Mouse (Mus musculus) B cell, adult (primary cell): ENCODE results near the gene Rcan3. TPM values are rescaled to one million over a fixed set of nuclear protein-coding genes. Genes with fewer than 3 reads are reported as not detected.

Experiments used
- total RNA-seq: library from RNA; stranded (reverse); gene quantifications from 4 replicates; pipeline ENCODE4 v1.2.4, GENCODE M21; 2023; ENCODE audit not compliant: inconsistent age

Rcan3 gene
- total RNA-seq = 5.4 to 8.5 TPM (median 7.6 TPM) in 4 replicates

DNA sequence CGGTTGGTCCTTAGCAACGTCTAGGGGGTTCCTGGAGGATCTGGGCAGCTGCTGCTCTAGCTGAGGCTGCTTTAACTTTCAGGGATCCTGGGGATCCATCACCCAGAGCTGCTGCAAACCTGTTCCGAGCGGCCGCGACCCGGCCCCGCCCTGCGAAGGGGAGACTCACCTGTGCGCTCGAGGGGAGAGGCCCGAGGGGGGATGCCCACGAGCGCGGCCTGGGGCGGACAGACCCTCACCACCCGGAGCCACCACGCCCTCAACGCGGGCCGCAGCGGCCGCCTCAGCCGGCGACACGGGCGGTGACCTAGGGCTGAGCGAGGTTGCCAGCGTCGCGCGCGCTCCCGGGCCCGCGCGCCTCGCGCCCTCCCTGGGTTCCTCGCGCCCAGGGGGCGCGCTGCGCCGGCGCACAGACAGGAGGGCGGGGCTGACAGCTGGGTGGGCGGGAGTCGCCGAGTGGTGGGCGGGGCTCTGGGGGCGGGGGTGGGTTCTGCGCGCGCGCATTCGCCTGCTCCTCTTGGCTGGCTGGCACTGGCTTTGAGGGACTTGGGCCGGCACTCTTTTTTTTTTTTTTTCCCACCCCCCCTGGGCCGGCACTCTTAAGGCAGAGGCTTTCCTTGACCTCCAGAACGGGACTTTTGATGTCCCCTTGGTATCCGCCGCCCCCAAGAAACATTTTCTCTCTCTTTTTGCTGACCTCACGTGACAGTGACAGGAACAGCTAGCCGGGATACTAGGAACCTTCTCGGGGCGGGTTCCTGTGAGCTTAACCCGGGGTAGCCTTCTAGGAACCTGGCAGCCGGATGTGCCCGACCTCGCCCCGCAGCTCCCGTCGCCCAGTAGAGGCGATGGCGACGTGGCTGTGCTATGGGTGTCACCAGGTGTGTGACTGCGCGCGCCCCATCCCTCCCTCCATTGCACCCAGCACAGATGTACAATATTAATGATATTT is at the start of gene Rcan3:
Gene Rcan3, minus strand, starts transcription at position 411 of the 952 bp plus-strand sequence.

GRCm38 (mm10) chr4:135397991-135398390 is 35.7 kb downstream of the Rcan3 start, which contains the start of gene Ncmap:
Gene Ncmap (minus strand): TSS chr4:135398227.

Other genes with a start within 250 kb of the Rcan3 start
- gene Clic4, start 161.0 kb downstream of the Rcan3 start, total RNA-seq = 47.5 to 53.7 TPM (median 49.1 TPM) in 4 replicates
- gene Srrm1, start 80.5 kb downstream of the Rcan3 start, total RNA-seq = 297 to 349 TPM (median 319 TPM) in 4 replicates
- not detected in 4 replicates for gene Ncmap, start 35.6 kb downstream of the Rcan3 start, total RNA-seq
- not detected in 4 replicates for gene Stpg1, start 60.9 kb upstream of the Rcan3 start, total RNA-seq
- 63.1 to 83.7 TPM (median 71.0 TPM) in 4 replicates for gene Nipal3, start 61.2 kb upstream of the Rcan3 start, total RNA-seq
- not detected in 4 replicates for gene Grhl3, start 139.8 kb upstream of the Rcan3 start, total RNA-seq